Mouse (Mus musculus) bone marrow macrophage, adult 2 months (primary cell): ENCODE results near the gene Tagap. TPM values are rescaled to one million over a fixed set of nuclear protein-coding genes. Genes with fewer than 3 reads are reported as not detected.
A peak's percentile ranks its signal among the peaks of the same experiment; 100 is the strongest.

Experiments used
- H3K27ac ChIP-seq: 2 replicates; pipeline ENCODE4 v1.5.1; 2012; ENCODE audit warnings: low read depth, low read length; ENCODE audit not compliant: insufficient read depth
- H3K4me1 ChIP-seq: 2 replicates; pipeline ENCODE4 v1.6.1; 2012; ENCODE audit warnings: low read length; ENCODE audit not compliant: control insufficient read depth, insufficient read depth
- H3K4me3 ChIP-seq: 2 replicates; pipeline ENCODE4 v1.5.1; 2012; ENCODE audit warnings: mild to moderate bottlenecking, low read length, moderate library complexity; ENCODE audit not compliant: insufficient read depth
- CTCF ChIP-seq: IDR thresholded peaks from 2 replicates; pipeline ENCODE4 v1.5.1; 2012; ENCODE audit warnings: low read depth, mild to moderate bottlenecking, low read length, moderate library complexity
- POLR2A ChIP-seq: IDR thresholded peaks from 2 replicates; pipeline ENCODE4 v1.6.1; 2012; ENCODE audit warnings: mild to moderate bottlenecking, low read depth, low read length, borderline replicate concordance
- polyA plus RNA-seq: library from polyadenylated mRNA; stranded (reverse); fragments of >200 nt; gene quantifications from 2 replicates; pipeline ENCODE4 v1.2.4, GENCODE M21; 2012; ENCODE audit not compliant: missing spikeins, insufficient read depth, insufficient read length

Tagap gene
- 8.0 and 11.4 TPM in 2 replicates for polyA plus RNA-seq

DNA sequence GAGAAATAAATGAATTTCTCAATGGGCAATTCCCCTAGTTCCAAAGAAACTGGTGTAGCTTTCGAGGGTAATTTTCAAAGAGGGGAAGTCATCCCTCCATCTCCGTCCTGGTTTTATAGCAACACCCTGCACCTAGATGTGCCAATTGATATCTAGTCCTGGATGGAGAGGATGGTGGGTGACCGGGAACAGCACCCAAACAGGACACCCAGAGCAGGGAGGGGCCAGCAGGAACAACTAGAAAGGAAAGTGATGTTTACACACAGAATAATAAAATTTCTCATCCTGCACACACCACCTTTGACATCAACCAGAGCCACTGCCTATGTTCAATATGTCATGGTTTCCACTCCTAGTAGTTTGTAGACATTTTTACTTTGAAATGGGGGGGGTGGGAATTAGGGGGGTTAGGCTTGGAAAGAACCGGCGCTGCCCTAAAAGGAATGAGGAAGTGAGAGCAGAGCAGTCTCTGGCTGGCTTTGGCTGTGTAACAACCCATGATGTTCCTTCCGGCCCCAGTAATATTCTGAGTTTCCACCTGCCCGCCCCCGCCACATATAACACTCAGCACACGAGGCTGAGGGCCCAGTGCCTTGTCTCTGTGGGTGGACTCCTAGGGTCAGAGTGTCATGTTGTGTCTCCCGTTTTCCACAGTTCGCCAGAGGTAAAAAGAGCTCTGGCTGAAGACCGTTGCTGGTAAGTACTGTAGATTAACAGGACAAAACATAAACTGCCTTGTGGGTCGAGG is at the start of gene Tagap:
Gene Tagap, plus strand, starts transcription at position 588 of the 748 bp plus-strand sequence.
- TF ChIP-seq POLR2A (no peak), CTCF (no peak)
- peak within 1 kb of the TSS; percentile 93 for H3K4me3 ChIP-seq
- peak within 1 kb of the TSS; percentile 89 for H3K27ac ChIP-seq
- H3K4me1 ChIP-seq: peaks cover 14% of the 10 kb centered on the region

DNA sequence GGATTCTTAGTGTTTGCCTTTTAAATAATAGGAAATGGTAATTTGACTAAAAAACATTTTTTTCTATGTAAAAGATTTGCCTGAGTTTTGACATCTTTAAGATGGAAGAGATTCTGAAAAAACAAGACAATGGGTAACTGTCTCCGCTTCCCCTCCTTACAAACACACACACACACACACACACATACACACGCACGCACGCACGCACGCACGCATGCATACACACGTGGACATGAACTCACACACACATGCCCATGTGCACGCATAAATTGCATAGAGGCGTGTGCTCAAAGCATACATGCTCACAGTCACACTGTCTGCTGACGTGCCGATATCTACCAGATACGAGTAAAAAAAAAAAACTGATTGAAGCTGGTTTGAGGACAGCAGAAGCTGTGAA is 49.3 kb upstream of the Tagap start:
- Histone ChIP-seq H3K27ac (no peak overlapping the region), H3K4me3 (no peak overlapping the region), H3K4me1 (peaks cover 30% of the 10 kb centered on the region)
- TF ChIP-seq CTCF (no peak), POLR2A (no peak)

DNA sequence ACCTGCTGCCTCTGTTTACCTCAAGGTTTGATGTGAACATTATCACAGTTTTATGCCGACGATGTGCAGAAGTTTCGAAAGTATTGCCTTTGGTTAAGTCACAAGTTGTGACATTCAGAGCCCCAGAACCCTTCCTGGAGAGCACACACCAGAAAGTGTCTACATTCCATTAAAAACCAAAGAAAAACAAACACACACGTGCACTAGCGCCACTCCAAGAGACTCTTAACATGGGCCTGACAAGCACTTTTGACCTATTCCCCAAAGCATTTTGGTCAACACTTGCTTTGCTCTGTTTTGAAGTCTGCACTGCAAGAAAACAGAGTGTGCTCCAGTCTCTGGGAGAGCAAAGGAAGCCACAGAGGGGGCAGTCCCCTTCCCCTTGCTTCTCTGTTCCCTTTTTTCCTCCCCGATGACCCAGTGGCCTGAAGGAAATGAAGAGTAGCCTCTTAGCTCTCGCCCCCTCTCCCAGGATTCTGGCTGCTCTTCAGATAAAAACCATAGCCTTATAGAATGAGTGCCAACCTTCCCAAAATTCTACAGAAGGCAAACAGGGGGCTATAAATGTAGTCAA is 48.5 kb upstream of the Tagap start:
- peaks cover 33% of the 10 kb centered on the region for H3K4me1 ChIP-seq
- TF ChIP-seq CTCF (no peak), POLR2A (no peak)
- peak overlapping the region; percentile 68 for H3K27ac ChIP-seq
- H3K4me3 ChIP-seq: no peak overlapping the region

DNA sequence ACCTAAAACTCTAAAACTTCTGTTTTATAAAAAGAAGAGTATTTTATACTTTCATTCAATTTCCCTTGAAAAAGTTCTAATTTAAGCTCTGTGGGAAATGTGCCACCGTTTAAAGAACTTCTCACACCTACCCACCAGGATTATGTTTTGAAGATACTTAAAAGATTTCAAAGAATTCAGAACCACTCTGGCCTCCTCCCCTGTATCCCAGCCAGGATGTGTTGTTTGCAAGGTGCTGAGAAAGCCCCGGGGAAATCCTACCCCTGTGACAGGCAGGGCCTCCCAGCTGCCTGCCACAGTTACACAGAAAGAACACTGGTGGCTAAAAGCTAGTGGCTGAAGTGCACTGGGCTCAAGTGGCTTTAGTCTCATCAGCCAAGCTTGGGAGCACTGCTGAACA is 47.9 kb upstream of the Tagap start:
- peaks cover 33% of the 10 kb centered on the region for H3K4me1 ChIP-seq
- H3K27ac ChIP-seq: no peak overlapping the region
- TF ChIP-seq CTCF (no peak), POLR2A (no peak)
- no peak overlapping the region for H3K4me3 ChIP-seq

DNA sequence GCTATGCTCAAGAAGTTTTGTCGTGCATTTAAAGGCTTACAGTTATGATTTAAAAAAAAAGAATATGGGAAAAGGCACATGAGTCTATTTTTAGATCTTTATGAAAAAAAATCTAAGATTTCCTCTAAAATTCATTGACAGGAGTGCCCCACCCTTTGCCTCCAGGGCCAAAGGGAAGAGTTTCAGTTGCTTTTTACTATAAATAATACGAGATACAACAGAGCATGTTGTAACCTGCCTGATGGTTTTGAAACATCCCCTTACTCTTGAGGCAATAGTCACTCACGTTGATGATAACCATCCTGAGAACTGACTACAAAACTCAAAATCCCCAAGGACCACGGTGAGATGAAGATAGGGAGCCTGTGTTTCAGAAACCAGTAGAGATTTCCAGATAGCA is 46.3 kb upstream of the Tagap start:
- Histone ChIP-seq H3K4me1 (peaks cover 36% of the 10 kb centered on the region), H3K4me3 (no peak overlapping the region), H3K27ac (no peak overlapping the region)
- TF ChIP-seq CTCF: no peak
- TF ChIP-seq POLR2A: no peak

DNA sequence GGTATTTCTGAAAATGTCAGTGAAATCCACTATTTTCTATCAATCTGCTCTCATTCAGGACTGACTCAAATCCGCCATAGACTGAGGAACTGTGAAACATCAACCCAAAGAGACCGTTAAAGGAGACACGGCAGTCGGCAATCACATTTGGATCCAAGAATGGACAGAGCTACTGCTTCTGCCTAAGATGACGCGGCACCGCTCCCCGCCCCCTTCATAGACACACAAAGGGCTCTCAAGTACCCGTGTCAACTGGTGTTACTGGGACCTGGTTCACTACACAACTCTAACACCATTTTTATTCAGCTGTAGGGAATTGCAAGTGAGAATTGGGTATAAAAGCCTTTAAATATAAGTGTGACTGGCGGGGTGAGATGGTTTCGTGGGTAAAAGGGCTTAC is 42.7 kb upstream of the Tagap start:
- H3K4me1 ChIP-seq: peaks cover 36% of the 10 kb centered on the region
- TF ChIP-seq POLR2A (no peak), CTCF (no peak)
- H3K27ac ChIP-seq: no peak overlapping the region
- no peak overlapping the region for H3K4me3 ChIP-seq

DNA sequence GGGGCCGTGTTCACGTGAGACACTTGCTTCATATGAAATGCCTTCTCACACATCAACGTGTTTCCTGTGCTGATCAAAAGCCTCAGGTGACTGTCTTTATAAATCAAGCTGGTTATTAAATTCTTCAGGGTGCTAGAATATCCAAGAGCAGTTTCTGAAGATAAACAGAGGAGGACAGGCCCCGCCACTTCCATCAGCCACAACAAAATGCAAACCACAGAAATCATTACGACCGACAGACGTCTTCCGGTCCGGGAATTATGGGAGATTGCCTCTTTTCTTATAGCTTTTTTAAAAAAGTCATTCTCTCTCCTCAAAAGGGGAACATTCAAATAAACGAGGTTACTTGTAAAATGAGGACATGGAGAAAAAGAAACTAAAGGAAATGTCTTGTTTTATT is 41.2 kb upstream of the Tagap start:
- peak overlapping the region; percentile 62 for H3K27ac ChIP-seq
- TF ChIP-seq POLR2A: no peak
- TF ChIP-seq CTCF: no peak
- H3K4me3 ChIP-seq: no peak overlapping the region
- H3K4me1 ChIP-seq: peaks cover 39% of the 10 kb centered on the region

DNA sequence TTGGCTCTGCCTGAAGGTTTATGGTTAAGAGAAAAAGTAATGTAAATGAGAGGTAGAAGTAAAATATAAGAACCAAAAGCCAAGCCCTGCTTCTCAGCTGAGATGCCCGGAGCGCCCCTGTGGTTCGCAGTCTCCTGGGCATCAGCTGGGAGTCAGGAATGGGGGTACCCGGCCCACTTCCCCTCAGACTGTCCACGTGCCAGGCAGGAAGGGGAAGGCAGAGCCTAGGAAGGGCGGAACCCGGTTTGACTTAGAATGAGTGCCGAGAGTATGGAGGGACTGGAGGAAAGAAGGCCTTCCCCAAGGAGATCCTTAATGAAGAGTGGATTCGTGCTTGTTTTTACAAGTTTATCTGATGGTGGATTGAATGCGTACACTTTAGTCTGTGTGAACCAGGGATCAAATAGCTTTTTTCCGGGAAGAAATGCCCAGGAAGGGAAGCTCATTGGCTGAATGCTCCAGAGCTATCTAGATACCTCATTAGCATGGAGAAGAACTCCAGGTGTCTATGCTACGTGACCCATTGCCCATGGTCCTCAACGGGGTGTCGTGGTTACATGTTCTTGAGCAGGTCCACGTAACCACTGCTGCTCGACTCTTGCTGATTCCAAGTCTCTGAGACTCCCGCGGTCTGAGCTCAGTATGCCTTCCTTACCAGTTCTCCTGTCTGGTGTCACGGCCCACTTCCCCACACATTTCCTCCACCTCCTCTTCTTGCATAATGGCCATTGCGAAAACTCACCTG is 38.6 kb upstream of the Tagap start:
- TF ChIP-seq POLR2A: no peak
- Histone ChIP-seq H3K4me1 (peaks cover 31% of the 10 kb centered on the region), H3K4me3 (no peak overlapping the region), H3K27ac (no peak overlapping the region)

DNA sequence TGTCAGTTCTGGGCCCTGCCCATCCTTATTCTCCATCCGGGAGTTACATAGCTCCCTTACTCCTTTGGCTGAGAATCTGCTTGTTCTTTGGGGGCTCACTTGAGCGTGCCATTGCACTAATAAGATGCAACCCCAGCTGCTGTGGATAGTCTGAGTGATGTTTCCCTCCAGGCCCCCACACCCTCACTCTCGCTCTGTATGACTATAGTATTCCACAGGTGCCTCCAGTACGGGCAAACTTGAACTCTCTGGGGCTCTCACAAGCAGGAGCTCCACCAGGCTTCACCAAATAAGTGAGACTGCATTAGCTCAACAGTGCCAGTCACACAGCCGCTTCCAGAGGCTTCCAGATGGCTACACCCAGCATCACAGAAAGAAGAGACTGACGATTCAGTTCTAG is 37.5 kb upstream of the Tagap start:
- TF ChIP-seq POLR2A: no peak
- no peak for TF ChIP-seq CTCF
- Histone ChIP-seq H3K4me1 (peaks cover 35% of the 10 kb centered on the region), H3K27ac (no peak overlapping the region), H3K4me3 (no peak overlapping the region)

DNA sequence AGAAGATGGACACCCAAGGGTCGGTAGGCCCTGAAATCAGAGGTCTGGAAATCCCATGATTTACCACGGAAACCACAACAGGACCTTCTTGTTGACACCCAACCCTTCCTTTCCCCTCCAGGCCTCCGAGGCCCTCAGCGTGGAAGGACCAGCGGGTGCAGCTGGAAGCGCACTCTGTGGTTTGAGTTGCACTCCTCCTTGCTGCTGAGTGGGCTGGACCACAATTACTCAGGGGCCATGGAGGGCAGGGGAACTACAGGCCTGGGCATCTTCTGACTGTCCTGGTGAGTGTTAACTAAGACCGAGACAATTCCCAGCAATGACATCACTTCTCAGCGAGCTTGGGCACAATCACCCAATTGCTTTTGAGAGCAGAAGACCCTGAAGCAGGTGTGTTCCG is 36.8 kb upstream of the Tagap start:
- no peak overlapping the region for H3K4me3 ChIP-seq
- H3K27ac ChIP-seq: no peak overlapping the region
- peaks cover 36% of the 10 kb centered on the region for H3K4me1 ChIP-seq
- no peak for TF ChIP-seq CTCF
- TF ChIP-seq POLR2A: no peak
